Mouse (Mus musculus) MEL (cell line): ENCODE data around the gene Arhgef25. TPM values are rescaled to one million over a fixed set of nuclear protein-coding genes. Genes with fewer than 3 reads are reported as not detected.

Experiments
- DNase-seq: peaks from one replicate; pipeline ENCODE4 v3.0.0; 2011; ENCODE audit warnings: low read depth, low spot score
- H3K27ac ChIP-seq: 2 replicates; pipeline ENCODE4 v1.5.1; 2012; ENCODE audit warnings: low read depth, mild to moderate bottlenecking, control low read depth, low read length, moderate library complexity; ENCODE audit not compliant: control insufficient read depth
- H3K27me3 ChIP-seq, 2 experiments: fragments of 150-350 bp in 1 of 2; sonication (generic) in 1 of 2; 2 replicates each; pipeline ENCODE4 v1.6.1; 2012; ENCODE audit warnings: low read length in 2 of 2, mild to moderate bottlenecking in 2 of 2, improper control_type of control experiment in 1 of 2, moderate library complexity in 1 of 2; ENCODE audit not compliant: insufficient read depth in 2 of 2, control insufficient read depth in 1 of 2
- H3K36me3 ChIP-seq, 2 experiments: 2 replicates each; pipeline ENCODE4 v1.6.1; 2012 to 2014; ENCODE audit warnings: low read length in 2 of 2, improper control_type of control experiment in 1 of 2, inconsistent platforms in 1 of 2, mild to moderate bottlenecking in 1 of 2; ENCODE audit not compliant: insufficient read depth in 2 of 2, control insufficient read depth in 1 of 2
- H3K4me1 ChIP-seq, 2 experiments: fragments of 150-350 bp in 1 of 2; sonication (generic) in 1 of 2; 2 replicates each; pipeline ENCODE4 v1.6.1; 2012; ENCODE audit warnings: low read length in 2 of 2, improper control_type of control experiment in 1 of 2, mild to moderate bottlenecking in 1 of 2; ENCODE audit not compliant: insufficient read depth in 2 of 2, control insufficient read depth in 1 of 2
- H3K4me3 ChIP-seq, 2 experiments: fragments of 150-350 bp in 1 of 2; sonication (generic) in 1 of 2; 2 replicates each; pipeline ENCODE4 v1.5.1; 2012; ENCODE audit warnings: low read depth in 2 of 2, low read length in 2 of 2, mild to moderate bottlenecking in 2 of 2, moderate library complexity in 2 of 2, control low read depth in 1 of 2, improper control_type of control experiment in 1 of 2; ENCODE audit not compliant: control insufficient read depth in 1 of 2, insufficient read depth in 1 of 2
- H3K79me2 ChIP-seq: 2 replicates; pipeline ENCODE4 v1.6.1; 2012; ENCODE audit warnings: mild to moderate bottlenecking, low read length, moderate library complexity; ENCODE audit not compliant: control insufficient read depth, poor library complexity, insufficient read depth
- H3K9ac ChIP-seq: 2 replicates; pipeline ENCODE4 v1.6.1; 2012; ENCODE audit warnings: low read depth, mild to moderate bottlenecking, control low read depth, low read length, moderate library complexity; ENCODE audit not compliant: control insufficient read depth, poor library complexity, severe bottlenecking
- H3K9me3 ChIP-seq: fragments of 150-350 bp; sonication (generic); replicated peaks from 2 replicates; pipeline ENCODE4 v1.6.1; 2012; ENCODE audit warnings: mild to moderate bottlenecking, low read length, improper control_type of control experiment, moderate library complexity; ENCODE audit not compliant: insufficient read depth
- BHLHE40 ChIP-seq: IDR thresholded peaks from 2 replicates; pipeline ENCODE4 v1.6.1; 2012; ENCODE audit warnings: low read depth, mild to moderate bottlenecking, inconsistent platforms, low read length, improper control_type of control experiment, borderline replicate concordance
- CHD2 ChIP-seq: IDR thresholded peaks from 2 replicates; pipeline ENCODE4 v1.6.1; 2011; ENCODE audit warnings: low read length, improper control_type of control experiment
- CTCF ChIP-seq, 3 experiments: IDR thresholded peaks in 2 of 3; conservative IDR thresholded peaks in 1 of 3; 2 replicates each; pipeline ENCODE4 v1.5.1; 2011 to 2012; ENCODE audit warnings: low read length in 3 of 3, low read depth in 2 of 3, mild to moderate bottlenecking in 2 of 3, improper control_type of control experiment in 1 of 3, inconsistent platforms in 1 of 3, mixed read lengths in 1 of 3, moderate library complexity in 1 of 3; ENCODE audit not compliant: control insufficient read depth in 1 of 3, insufficient read depth in 1 of 3, poor library complexity in 1 of 3, severe bottlenecking in 1 of 3
- E2F4 ChIP-seq: IDR thresholded peaks from 2 replicates; pipeline ENCODE4 v1.6.1; 2011; ENCODE audit warnings: low read depth, low read length, improper control_type of control experiment, borderline replicate concordance
- ELF1 ChIP-seq: IDR thresholded peaks from 2 replicates; pipeline ENCODE4 v1.6.1; 2014; ENCODE audit warnings: low read depth, mild to moderate bottlenecking, inconsistent platforms, low read length, improper control_type of control experiment, moderate library complexity
- EP300 ChIP-seq, 2 experiments: IDR thresholded peaks; 2 replicates each; pipeline ENCODE4 v1.6.1; 2011; ENCODE audit warnings: improper control_type of control experiment in 2 of 2, low read length in 2 of 2, low read depth in 1 of 2, mild to moderate bottlenecking in 1 of 2
- GATA1 ChIP-seq: IDR thresholded peaks from 2 replicates; pipeline ENCODE4 v1.6.1; 2011; ENCODE audit warnings: low read depth, low read length, improper control_type of control experiment
- JUND ChIP-seq: IDR thresholded peaks from 2 replicates; pipeline ENCODE4 v1.6.1; 2011; ENCODE audit warnings: low read depth, mild to moderate bottlenecking, improper control_type of control experiment, low read length
- KAT2A ChIP-seq: conservative IDR thresholded peaks from 2 replicates; pipeline ENCODE4 v1.6.1; 2012; ENCODE audit warnings: low read depth, low read length, improper control_type of control experiment, inconsistent platforms
- MAFK ChIP-seq: IDR thresholded peaks from 2 replicates; pipeline ENCODE4 v1.6.1; 2011; ENCODE audit warnings: low read depth, mild to moderate bottlenecking, low read length, improper control_type of control experiment, borderline replicate concordance
- MAX ChIP-seq: IDR thresholded peaks from 2 replicates; pipeline ENCODE4 v1.6.1; 2011; ENCODE audit warnings: low read length, improper control_type of control experiment
- MYB ChIP-seq: IDR thresholded peaks from 2 replicates; pipeline ENCODE4 v1.6.1; 2011; ENCODE audit warnings: mild to moderate bottlenecking, low read depth, low read length, improper control_type of control experiment
- MYC ChIP-seq: IDR thresholded peaks from 2 replicates; pipeline ENCODE4 v1.6.1; 2011; ENCODE audit warnings: low read depth, mild to moderate bottlenecking, low read length, improper control_type of control experiment, moderate library complexity
- NELFE ChIP-seq: IDR thresholded peaks from 2 replicates; pipeline ENCODE4 v1.6.1; 2011; ENCODE audit warnings: low read depth, low read length, improper control_type of control experiment
- POLR2A ChIP-seq, 2 experiments: IDR thresholded peaks; 2 replicates each; pipeline ENCODE4 v1.6.1; 2011 to 2012; ENCODE audit warnings: low read length in 2 of 2, mild to moderate bottlenecking in 2 of 2, control low read depth in 1 of 2, improper control_type of control experiment in 1 of 2, low read depth in 1 of 2, moderate library complexity in 1 of 2; ENCODE audit not compliant: control insufficient read depth in 1 of 2, insufficient read depth in 1 of 2, poor library complexity in 1 of 2
- POLR2AphosphoS2 ChIP-seq: IDR thresholded peaks from 2 replicates; pipeline ENCODE4 v1.6.1; 2011; ENCODE audit warnings: low read length, improper control_type of control experiment
- RAD21 ChIP-seq: IDR thresholded peaks from 2 replicates; pipeline ENCODE4 v1.6.1; 2011; ENCODE audit warnings: mild to moderate bottlenecking, low read depth, low read length, improper control_type of control experiment
- RCOR1 ChIP-seq: IDR thresholded peaks from 2 replicates; pipeline ENCODE4 v1.6.1; 2012; ENCODE audit warnings: low read depth, mild to moderate bottlenecking, inconsistent platforms, low read length, improper control_type of control experiment
- SIN3A ChIP-seq: IDR thresholded peaks from 2 replicates; pipeline ENCODE4 v1.6.1; 2012; ENCODE audit warnings: low read length, improper control_type of control experiment, inconsistent platforms
- TBP ChIP-seq: IDR thresholded peaks from 2 replicates; pipeline ENCODE4 v1.8.0; 2011; ENCODE audit warnings: low read depth, low read length, improper control_type of control experiment
- ZKSCAN1 ChIP-seq: IDR thresholded peaks from 2 replicates; pipeline ENCODE4 v1.6.1; 2012; ENCODE audit warnings: low read depth, mild to moderate bottlenecking, inconsistent platforms, low read length, improper control_type of control experiment, moderate library complexity
- ZNF384 ChIP-seq: IDR thresholded peaks from 2 replicates; pipeline ENCODE4 v1.6.1; 2012; ENCODE audit warnings: low read depth, mild to moderate bottlenecking, inconsistent platforms, low read length, improper control_type of control experiment
- polyA plus RNA-seq, 2 experiments: library from polyadenylated mRNA; stranded (reverse) in 1 of 2; unstranded in 1 of 2; fragments of >175 nt in 1 of 2; fragments of >200 nt in 1 of 2; gene quantifications; 2 replicates each; pipeline versions ENCODE4 v1.2.1 to v1.2.4; 2012; ENCODE audit warnings: low replicate concordance in 2 of 2, low read depth in 1 of 2; ENCODE audit not compliant: insufficient read length in 2 of 2, insufficient read depth in 1 of 2, missing spikeins in 1 of 2
- total RNA-seq: library from RNA; depleted of rRNA; stranded (reverse); fragments of 300-350 nt; gene quantifications from 2 replicates; pipeline ENCODE4 v1.2.3, GENCODE M21; 2012

The Arhgef25 gene
- total and polyA plus RNA-seq, 3 experiments, result 16.9 to 44.6 TPM; not detected in 1

GRCm38 (mm10) chr10:127180695-127181047 lies 9.2 kb downstream of the Arhgef25 start:
- H3K4me1 ChIP-seq, result peaks cover 0 to 15% of the 10 kb centered on the region in 2 experiments; a peak in 3 of 4 replicates

DNA sequence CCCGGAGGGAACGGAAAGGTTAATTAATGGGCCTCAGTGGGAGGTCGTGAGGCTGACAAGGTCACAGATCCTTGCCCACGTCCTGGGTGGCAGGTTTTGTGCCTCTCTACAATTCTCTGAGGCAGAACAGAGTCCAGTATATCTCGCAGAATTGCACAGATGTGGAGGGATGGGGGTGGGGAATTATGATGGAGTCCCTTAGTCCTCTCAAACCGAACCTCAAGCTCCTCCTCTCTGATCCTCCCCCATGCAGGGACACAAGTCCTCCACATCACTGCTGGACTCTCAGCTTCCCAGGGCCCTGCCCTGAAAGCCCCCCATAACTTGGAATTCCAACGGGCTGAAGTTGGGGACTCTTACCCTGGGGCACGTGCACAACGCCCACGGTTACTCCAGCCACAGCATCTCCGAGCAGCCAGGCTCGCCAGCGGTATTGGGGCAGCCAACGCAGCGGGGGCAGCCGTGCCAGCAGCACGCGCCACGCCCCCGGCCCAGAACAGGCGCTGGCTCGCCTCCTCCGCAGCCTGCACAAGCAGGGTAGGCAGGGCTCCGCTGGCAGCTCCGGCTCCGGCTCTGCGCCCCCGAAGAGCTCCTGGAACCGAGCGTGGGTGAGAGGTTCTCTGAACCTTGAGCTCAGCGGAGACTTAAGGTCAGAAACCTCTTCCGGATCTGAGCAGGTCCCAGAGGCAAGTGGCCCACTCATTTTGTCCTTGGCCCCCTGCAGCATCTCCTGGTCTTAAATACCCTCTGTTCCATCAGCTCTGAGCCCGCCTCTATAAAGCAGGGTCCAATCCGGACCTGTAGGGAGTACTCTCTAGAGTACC lies 9.8 kb downstream of the Arhgef25 start, which contains the start of gene Slc26a10:
Gene Slc26a10 (minus strand): TSS at position 775 of the 824 bp plus-strand sequence.
- H3K9me3 ChIP-seq, result no peaks in the 10 kb centered on the region
- no peak within 1 kb of the TSS for H3K9ac ChIP-seq
- no peaks in the 10 kb centered on the region for H3K27me3 ChIP-seq
- no peak for DNase-seq
- no peak for TF ChIP-seq POLR2AphosphoS2
- TF ChIP-seq NELFE, result no peak
- TF ChIP-seq JUND, result no peak
- TF ChIP-seq MYC, result no peak
- TF ChIP-seq ELF1, result no peak
- no peak for TF ChIP-seq ZKSCAN1
- TF ChIP-seq MYB, result no peak
- no peak for TF ChIP-seq RAD21
- TF ChIP-seq MAFK, result no peak
- no peak for TF ChIP-seq BHLHE40
- TF ChIP-seq RCOR1, result no peak
- TF ChIP-seq EP300 (IDR thresholded peaks at IDR 0.05; ENCODE audit: low read depth in 1 of 2, low read length in 2 of 2), result no peak
- no peak for TF ChIP-seq POLR2A (IDR thresholded peaks at IDR 0.05; ENCODE audit: control insufficient read depth in 1 of 2, insufficient read depth in 1 of 2, low read depth in 1 of 2, low read length in 2 of 2, poor library complexity in 1 of 2)
- TF ChIP-seq KAT2A, result no peak
- TF ChIP-seq MAX, result no peak
- TF ChIP-seq CTCF (IDR thresholded peaks at IDR 0.05 in 2 of 3, conservative IDR thresholded peaks at IDR 0.05 in 1 of 3; ENCODE audit: control insufficient read depth in 1 of 3, insufficient read depth in 1 of 3, low read depth in 2 of 3, low read length in 3 of 3, poor library complexity in 1 of 3, severe bottlenecking in 1 of 3), result no peak
- no peak for TF ChIP-seq TBP
- TF ChIP-seq E2F4, result no peak
- TF ChIP-seq CHD2, result no peak
- TF ChIP-seq, all 39 proteins: peak for 0
- Histone ChIP-seq H3K4me3 (no peak within 1 kb of the TSS), H3K79me2 (no peaks in the 10 kb centered on the region), H3K27ac (no peak within 1 kb of the TSS), H3K36me3 (peaks cover 0 to 4% of the 10 kb centered on the region in 2 experiments; a peak in 2 of 4 replicates), H3K4me1 (peaks cover 0 to 15% of the 10 kb centered on the region in 2 experiments; a peak in 3 of 4 replicates)

More at GRCm38 (mm10) chr10:127180695-127181047, 9.2 kb downstream of the Arhgef25 start:
- peak; percentile 69 for TF ChIP-seq ZNF384
- no peak for TF ChIP-seq SIN3A
- TF ChIP-seq GATA1, result peak; percentile 34; the same call in 1 of the 2 replicates
- TF ChIP-seq, all 39 proteins: peak for 2
- no peaks in the 10 kb centered on the region for H3K9me3 ChIP-seq
- no peak overlapping the region for H3K4me3 ChIP-seq
- H3K27me3 ChIP-seq, result no peaks in the 10 kb centered on the region
- peaks cover 0 to 4% of the 10 kb centered on the region in 2 experiments; a peak in 2 of 4 replicates for H3K36me3 ChIP-seq
- no peak overlapping the region for H3K27ac ChIP-seq
- H3K9ac ChIP-seq, result no peak overlapping the region
- DNase-seq, result peak; percentile 43
- no peaks in the 10 kb centered on the region for H3K79me2 ChIP-seq
